Mouse (Mus musculus) olfactory bulb, adult 2 months (tissue): Measurements from ENCODE around the gene Slc38a10.

ENCODE experiments used
- CTCF ChIP-seq: fragments of 200-500 bp; IDR thresholded peaks from 2 replicates; pipeline ENCODE4 v1.5.1; 2012; ENCODE audit warnings: low read depth, mild to moderate bottlenecking, low read length, moderate library complexity; ENCODE audit not compliant: insufficient read depth
- POLR2A ChIP-seq: fragments of 200-500 bp; IDR thresholded peaks from 2 replicates; pipeline ENCODE4 v1.6.1; 2012; ENCODE audit warnings: mild to moderate bottlenecking, low read depth, low read length, moderate library complexity; ENCODE audit not compliant: insufficient read depth

- TF ChIP-seq POLR2A, result no peak
- TF ChIP-seq CTCF, result no peak
These were observed 75.0 kb downstream of the Slc38a10 start for GRCm38 (mm10) chr11:120076191-120076590.
